Comparison of ENCODE assay signal across 7 mouse cellular contexts in the genomic region with DNA sequence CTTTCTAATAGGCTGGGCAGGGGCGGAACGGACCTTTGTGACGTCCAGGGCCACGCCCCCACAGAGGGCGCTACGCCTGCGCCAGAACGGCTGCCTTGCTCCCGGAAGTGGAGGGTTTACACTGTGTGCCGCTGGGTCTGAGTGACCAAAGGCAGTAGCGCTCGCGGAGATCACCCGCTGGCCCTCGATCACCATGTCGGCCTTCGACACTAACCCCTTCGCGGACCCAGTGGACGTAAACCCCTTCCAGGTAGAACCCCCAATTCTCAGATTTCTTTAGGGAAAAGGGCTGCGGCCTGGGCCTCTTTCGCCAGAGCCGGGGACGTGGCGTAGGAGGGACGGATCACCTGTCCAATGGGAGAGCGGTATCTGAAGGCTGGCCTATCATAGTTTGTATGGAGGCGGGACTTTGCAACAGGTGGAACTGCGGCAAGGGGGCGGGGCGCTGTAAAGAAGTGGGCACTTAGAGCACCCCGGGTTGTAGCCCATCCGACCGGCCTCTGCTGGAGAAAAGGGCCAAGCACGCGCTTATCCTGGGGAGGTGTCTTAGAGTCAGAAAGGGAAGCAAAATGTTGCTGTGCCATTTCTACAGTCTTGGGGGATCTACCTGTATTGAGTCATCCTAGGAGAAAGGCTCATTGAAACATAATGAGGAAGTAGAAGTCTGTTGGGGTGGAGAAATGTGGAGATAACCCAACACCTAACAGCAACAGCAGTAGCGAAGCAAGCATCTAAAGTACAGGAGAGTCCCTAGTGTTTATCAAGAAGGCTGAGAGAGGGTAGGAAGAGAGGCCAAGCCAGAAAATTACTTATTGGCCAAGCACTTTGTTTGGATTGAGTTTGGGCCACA. TPM values are rescaled to one million over a fixed set of nuclear protein-coding genes. Genes with fewer than 3 reads are reported as not detected.
DNase-seq lines count a peak whose midpoint lies in the region; ATAC-seq lines count a peak whose summit lies in the region.

A gene (plus strand): TSS at position 83 of the 850 bp plus-strand sequence.

- H3K4me3 ChIP-seq in embryonic facial prominence, embryonic 10.5 days, result peak within 1 kb of the TSS; percentile 69
- H3K4me3 ChIP-seq in limb, embryonic 10.5 days, result peak within 1 kb of the TSS; percentile 77
- peak within 1 kb of the TSS; percentile 51 for H3K4me3 ChIP-seq in midbrain, embryonic 13.5 days (replicated peaks)

- peak; percentile 96 for DNase-seq in adrenal gland, postnatal 10 days
- DNase-seq in embryonic facial prominence, embryonic 10.5 days (ENCODE audit: low spot score), result peak; percentile 94
- peak; percentile 95 for DNase-seq in kidney, adult 11 months
- peak; percentile 95 for DNase-seq in limb, embryonic 10.5 days (ENCODE audit: low spot score)
- DNase-seq in spleen, adult 12 weeks (ENCODE audit: low spot score), result peak; percentile 93

- no peaks in the 10 kb centered on the region for H3K9me3 ChIP-seq in embryonic facial prominence, embryonic 10.5 days
- H3K9me3 ChIP-seq in limb, embryonic 10.5 days (replicated peaks), result no peaks in the 10 kb centered on the region
- no peaks in the 10 kb centered on the region for H3K9me3 ChIP-seq in midbrain, embryonic 13.5 days

- under 1% methylated on average over 37 of the region's 37 CpGs for WGBS in embryonic facial prominence, embryonic 10.5 days
- 1% methylated on average over 37 of the region's 37 CpGs for WGBS in limb, embryonic 10.5 days
- WGBS in midbrain, embryonic 13.5 days, result 1% methylated on average over 37 of the region's 37 CpGs

- H3K27me3 ChIP-seq in embryonic facial prominence, embryonic 10.5 days (replicated peaks; ENCODE audit: low read depth, poor library complexity, severe bottlenecking), result no peaks in the 10 kb centered on the region
- H3K27me3 ChIP-seq in limb, embryonic 10.5 days (ENCODE audit: low read depth, poor library complexity, severe bottlenecking), result no peaks in the 10 kb centered on the region
- no peaks in the 10 kb centered on the region for H3K27me3 ChIP-seq in midbrain, embryonic 13.5 days

- ATAC-seq in granulocyte monocyte progenitor cell, adult 5-6 weeks (replicated peaks; ENCODE audit: poor library complexity, severe bottlenecking), result peak; percentile 69
- peak; percentile 100 for ATAC-seq in midbrain, embryonic 13.5 days

- peaks cover 35% of the 10 kb centered on the region for H3K4me1 ChIP-seq in embryonic facial prominence, embryonic 10.5 days
- H3K4me1 ChIP-seq in limb, embryonic 10.5 days, result peaks cover 27% of the 10 kb centered on the region
- H3K4me1 ChIP-seq in midbrain, embryonic 13.5 days (replicated peaks), result peaks cover 39% of the 10 kb centered on the region

- H3K36me3 ChIP-seq in embryonic facial prominence, embryonic 10.5 days (replicated peaks), result 0 out of 2 replicates have a peak, but pooled peaks cover 3% of the 10 kb centered on the region
- H3K36me3 ChIP-seq in limb, embryonic 10.5 days, result no peaks in the 10 kb centered on the region
- peaks cover 5% of the 10 kb centered on the region; the same call in 1 of the 2 replicates for H3K36me3 ChIP-seq in midbrain, embryonic 13.5 days

- H3K9ac ChIP-seq in midbrain, embryonic 13.5 days (replicated peaks), result peak within 1 kb of the TSS; percentile 61

- peak within 1 kb of the TSS; percentile 89 for H3K4me2 ChIP-seq in midbrain, embryonic 13.5 days (replicated peaks)

- peak within 1 kb of the TSS; percentile 81 for H3K27ac ChIP-seq in embryonic facial prominence, embryonic 10.5 days (replicated peaks)
- H3K27ac ChIP-seq in limb, embryonic 10.5 days, result peak within 1 kb of the TSS; percentile 88
- H3K27ac ChIP-seq in midbrain, embryonic 13.5 days, result peak within 1 kb of the TSS; percentile 91

RNA-seq across cellular contexts. Expression of the gene that starts here (rescaled TPM):
- total RNA-seq in adrenal gland, postnatal 10 days (2021), result 10 to 100 TPM; 42.9 to 48.5 TPM
- polyA plus RNA-seq in embryonic facial prominence, embryonic 10.5 days (2016; fragmentation: Nextera tagmentation; extraction: Ambion mirVana), result 44.1 and 45.3 TPM in 2 replicates
- 66.9 and 68.5 TPM in 2 replicates for total RNA-seq in granulocyte monocyte progenitor cell, adult 5-6 weeks (2014; fragmentation: Nextera tagmentation)
- 26.8 and 38.2 TPM in 2 replicates for total RNA-seq in granulocyte monocyte progenitor cell, adult 5-6 weeks (2017)
- polyA plus RNA-seq in limb, embryonic 10.5 days (2016; fragmentation: Nextera tagmentation; extraction: Ambion mirVana), result 37.4 and 41.9 TPM in 2 replicates
- 54.2 and 57.5 TPM in 2 replicates for polyA plus RNA-seq in midbrain, embryonic 13.5 days (2015; fragmentation: Nextera tagmentation; extraction: Ambion mirVana)

Comparison
In these comparisons a context has a peak if more than half of its experiments do, and no peak if none do; other contexts are left out.
1. Peak in every context shown above with its lines: DNase-seq, ATAC-seq, H3K4me3 ChIP-seq and H3K27ac ChIP-seq.